Mouse (Mus musculus) lung, embryonic 14.5 days (tissue): Measurements from ENCODE around the gene Plekha4. TPM values are rescaled to one million over a fixed set of nuclear protein-coding genes. Genes with fewer than 3 reads are reported as not detected.

Experiments used
- ATAC-seq: fragments of 200-750 bp; cut with Nextera tagmentation; 2 replicates; pipeline ENCODE4 v1.8.0; 2017; ENCODE audit warnings: mild to moderate bottlenecking, moderate TSS enrichment, moderate library complexity; ENCODE audit not compliant: insufficient read depth
- DNase-seq: peaks from one replicate; pipeline ENCODE4 v3.0.0-alpha.2; 2015
- H3K27ac ChIP-seq: fragments of 300-500 bp; sonication (generic); 2 replicates; pipeline ENCODE4 v1.5.1; 2014; ENCODE audit warnings: low read depth, mild to moderate bottlenecking, moderate library complexity
- H3K27me3 ChIP-seq: fragments of 300-500 bp; sonication (generic); 2 replicates; pipeline ENCODE4 v1.6.1; 2014; ENCODE audit warnings: low read length, control low read depth; ENCODE audit not compliant: insufficient read depth
- H3K36me3 ChIP-seq: fragments of 300-500 bp; sonication (generic); 2 replicates; pipeline ENCODE4 v1.6.1; 2014; ENCODE audit warnings: control low read depth; ENCODE audit not compliant: insufficient read depth
- H3K4me1 ChIP-seq: fragments of 300-500 bp; sonication (generic); 2 replicates; pipeline ENCODE4 v1.6.1; 2014; ENCODE audit warnings: antibody characterized with exemption, control low read depth; ENCODE audit not compliant: insufficient read depth
- H3K4me2 ChIP-seq: fragments of 300-500 bp; sonication (generic); 2 replicates; pipeline ENCODE4 v1.6.1; 2014; ENCODE audit warnings: mild to moderate bottlenecking
- H3K4me3 ChIP-seq: fragments of 300-500 bp; sonication (generic); 2 replicates; pipeline ENCODE4 v1.5.1; 2014; ENCODE audit warnings: low read depth, low read length
- H3K9ac ChIP-seq: fragments of 300-500 bp; sonication (generic); 2 replicates; pipeline ENCODE4 v1.6.1; 2014
- H3K9me3 ChIP-seq: fragments of 300-500 bp; sonication (generic); 2 replicates; pipeline ENCODE4 v1.6.1; 2016; ENCODE audit warnings: low read depth, low read length, control low read depth
- CTCF ChIP-seq: IDR thresholded peaks from 2 replicates; pipeline ENCODE4 v1.5.1; 2016; ENCODE audit warnings: antibody characterized with exemption, low read depth
- WGBS: fragments of 180-500 bp; shearing (Covaris S2); extraction: QIAGEN DNeasy Blood & Tissue Kit; methylation state at CpG from one replicate; pipeline ENCODE4 v1.1.7; 2014; 5-methylcytosine and 5-hydroxymethylcytosine counted together
- polyA plus RNA-seq: library from polyadenylated mRNA; unstranded; fragments of >200 nt; fragmentation: Nextera tagmentation; extraction: Ambion mirVana; gene quantifications from 2 replicates; pipeline ENCODE4 v1.2.1, GENCODE M21; 2014

Plekha4 gene
- polyA plus RNA-seq, 1 experiment from 2014 or later, result 1.9 TPM

GRCm38 (mm10) chr7:45486158-45486557 is 40.0 kb upstream of the Plekha4 start:
- H3K4me1 ChIP-seq, result no peaks in the 10 kb centered on the region
- ATAC-seq (no peak), DNase-seq (no peak)
- no peak overlapping the region for H3K27ac ChIP-seq
- no peak for TF ChIP-seq CTCF
- 58% methylated on average over 7 of the region's 7 CpGs for WGBS
- no peak overlapping the region for H3K4me2 ChIP-seq
- no peak overlapping the region for H3K9ac ChIP-seq
- no peaks in the 10 kb centered on the region for H3K27me3 ChIP-seq
- H3K9me3 ChIP-seq, result no peaks in the 10 kb centered on the region
- no peak overlapping the region for H3K4me3 ChIP-seq
- no peaks in the 10 kb centered on the region for H3K36me3 ChIP-seq

- H3K9me3 ChIP-seq, result no peaks in the 10 kb centered on the region
- H3K4me2 ChIP-seq, result no peak within 1 kb of the TSS
- TF ChIP-seq CTCF, result no peak
- no peaks in the 10 kb centered on the region for H3K4me1 ChIP-seq
- H3K27ac ChIP-seq, result no peak within 1 kb of the TSS
- no peaks in the 10 kb centered on the region for H3K27me3 ChIP-seq
- no peak for DNase-seq
- WGBS, result 74% methylated on average over 12 of the region's 12 CpGs
- H3K36me3 ChIP-seq, result no peaks in the 10 kb centered on the region
- ATAC-seq, result no peak
- H3K4me3 ChIP-seq, result no peak within 1 kb of the TSS
- H3K9ac ChIP-seq, result no peak within 1 kb of the TSS
Observed at GRCm38 (mm10) chr7:45486761-45487415, 39.2 kb upstream of the Plekha4 start, which contains the start of gene Gm45808. Gm45808 (minus strand) TSS chr7:45486811.

GRCm38 (mm10) chr7:45487861-45488292 is 38.3 kb upstream of the Plekha4 start:
- DNase-seq, result no peak
- peak overlapping the region; percentile 64 for H3K9ac ChIP-seq
- 33% methylated on average over 11 of the region's 11 CpGs for WGBS
- ATAC-seq, result no peak; the same call in 1 of the 2 replicates
- peak overlapping the region; percentile 45 for H3K4me3 ChIP-seq
- no peaks in the 10 kb centered on the region for H3K9me3 ChIP-seq
- peaks cover 2% of the 10 kb centered on the region for H3K36me3 ChIP-seq
- H3K27me3 ChIP-seq, result no peaks in the 10 kb centered on the region
- H3K4me2 ChIP-seq, result peak overlapping the region; percentile 73
- H3K4me1 ChIP-seq, result no peaks in the 10 kb centered on the region
- peak overlapping the region; percentile 77 for H3K27ac ChIP-seq
- TF ChIP-seq CTCF, result no peak

- peak within 1 kb of the TSS; percentile 45 for H3K4me3 ChIP-seq
- H3K4me1 ChIP-seq, result no peaks in the 10 kb centered on the region
- peak within 1 kb of the TSS; percentile 64 for H3K9ac ChIP-seq
- peak; percentile 59 for ATAC-seq
- 8% methylated on average over 38 of the region's 38 CpGs for WGBS
- H3K4me2 ChIP-seq, result peak within 1 kb of the TSS; percentile 73
- H3K27ac ChIP-seq, result peak within 1 kb of the TSS; percentile 77
- H3K36me3 ChIP-seq, result peaks cover 9% of the 10 kb centered on the region
- no peaks in the 10 kb centered on the region for H3K27me3 ChIP-seq
- no peaks in the 10 kb centered on the region for H3K9me3 ChIP-seq
- DNase-seq, result peak; percentile 70
- TF ChIP-seq CTCF, result no peak
Observed at GRCm38 (mm10) chr7:45488293-45489204, 37.6 kb upstream of the Plekha4 start, which contains the start of gene Dhdh. Dhdh (minus strand) TSS chr7:45488805.

GRCm38 (mm10) chr7:45489578-45489977 is 36.6 kb upstream of the Plekha4 start:
- Histone ChIP-seq H3K9ac (no peak overlapping the region), H3K27ac (no peak overlapping the region), H3K27me3 (no peaks in the 10 kb centered on the region), H3K4me1 (no peaks in the 10 kb centered on the region), H3K36me3 (peaks cover 19% of the 10 kb centered on the region), H3K4me2 (no peak overlapping the region), H3K4me3 (no peak overlapping the region), H3K9me3 (no peaks in the 10 kb centered on the region)
- no peak for TF ChIP-seq CTCF
- 64% methylated on average over 7 of the region's 7 CpGs for WGBS
- ATAC-seq, result no peak
- DNase-seq, result no peak

- no peak overlapping the region for H3K9ac ChIP-seq
- 28% methylated on average over 9 of the region's 9 CpGs for whole genome bisulfite sequencing
- no peaks in the 10 kb centered on the region for H3K27me3 ChIP-seq
- H3K4me1 ChIP-seq, result no peaks in the 10 kb centered on the region
- H3K9me3 ChIP-seq, result no peaks in the 10 kb centered on the region
- no peak for TF ChIP-seq CTCF
- peak overlapping the region; percentile 37 for H3K4me2 ChIP-seq
- ATAC-seq (no peak), DNase-seq (no peak)
- no peak overlapping the region for H3K27ac ChIP-seq
- H3K36me3 ChIP-seq, result peaks cover 31% of the 10 kb centered on the region
- H3K4me3 ChIP-seq, result no peak overlapping the region
Observed at GRCm38 (mm10) chr7:45490822-45491221, 35.3 kb upstream of the Plekha4 start.

- DNase-seq, result no peak
Observed at GRCm38 (mm10) chr7:45491264-45491663, 34.9 kb upstream of the Plekha4 start.

More at GRCm38 (mm10) chr7:45491264-45491663, 34.9 kb upstream of the Plekha4 start:
- 14% methylated on average over 3 of the region's 3 CpGs for WGBS
- Histone ChIP-seq H3K36me3 (peaks cover 36% of the 10 kb centered on the region), H3K4me2 (peak overlapping the region; percentile 37), H3K4me3 (no peak overlapping the region), H3K27me3 (no peaks in the 10 kb centered on the region), H3K27ac (no peak overlapping the region), H3K9me3 (no peaks in the 10 kb centered on the region), H3K9ac (no peak overlapping the region), H3K4me1 (no peaks in the 10 kb centered on the region)
- TF ChIP-seq CTCF, result no peak
- no peak; the same call in 1 of the 2 replicates for ATAC-seq
